Mouse (Mus musculus): ENCODE data around the gene Lpcat2. TPM values are rescaled to one million over a fixed set of nuclear protein-coding genes. Genes with fewer than 3 reads are reported as not detected.

Lpcat2 gene
- polyA plus RNA-seq (2012; rRNA removed; ENCODE audit: low replicate concordance), result 0.82 and 7.5 TPM in 2 replicates

GRCm38 (mm10) chr8:92855171-92855894, at the start of gene Lpcat2:
Gene Lpcat2 (plus strand): TSS chr8:92855339.

DNA sequence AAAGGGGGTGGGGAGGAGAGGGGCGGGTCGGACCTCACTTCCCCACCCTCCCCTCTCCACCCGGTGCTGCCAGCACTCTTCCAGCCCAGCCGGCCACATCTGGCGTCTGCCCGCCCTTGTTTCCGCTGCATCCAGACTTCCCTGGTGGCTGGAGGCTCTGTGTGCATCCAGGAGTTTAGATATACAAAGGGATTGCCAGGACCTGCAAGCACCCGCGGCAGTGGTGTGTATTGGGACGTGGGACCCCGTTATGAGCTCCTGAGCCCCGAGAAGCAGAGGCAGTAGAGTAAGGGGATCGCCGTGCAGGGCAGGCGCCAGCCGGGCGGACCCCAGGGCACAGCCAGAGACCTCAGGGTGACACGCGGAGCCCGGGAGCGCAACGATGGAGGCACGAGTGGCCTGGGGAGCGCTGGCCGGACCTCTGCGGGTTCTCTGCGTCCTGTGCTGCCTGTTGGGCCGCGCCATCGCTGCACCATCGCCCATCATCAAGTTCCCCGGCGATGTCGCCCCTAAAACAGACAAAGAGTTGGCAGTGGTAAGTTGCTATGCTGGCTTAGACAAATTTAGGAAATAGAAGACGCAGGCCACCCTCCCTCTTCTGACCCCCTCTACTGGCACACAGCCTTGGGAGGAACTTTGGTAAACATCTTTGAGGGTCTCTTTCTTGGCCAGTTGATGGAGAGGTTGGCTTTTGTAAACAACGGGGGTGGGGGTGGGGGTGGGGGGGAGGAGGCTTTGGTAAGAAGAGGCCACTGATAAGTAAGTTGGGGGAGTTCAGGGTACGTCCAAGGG, 27.7 kb upstream of the Lpcat2 start, which contains the start of gene Mmp2:
Gene Mmp2 (plus strand): TSS at position 49 of the 792 bp plus-strand sequence.

GRCm38 (mm10) chr8:92901107-92901506, 46.0 kb downstream of the Lpcat2 start, which contains the start of gene Capns2:
Gene Capns2 (plus strand): TSS chr8:92901407.

GRCm38 (mm10) chr8:92959779-92960178, 104.6 kb downstream of the Lpcat2 start, which contains the start of gene Slc6a2:
Gene Slc6a2 (plus strand): TSS chr8:92960079.

Other genes starting within 250 kb of the Lpcat2 start
- not detected in 2 replicates for gene Irx6, start 181.1 kb upstream of the Lpcat2 start, polyA plus RNA-seq (2012; rRNA removed; ENCODE audit: low replicate concordance)
- 156 and 624 TPM in 2 replicates for gene Mmp2, start 28.0 kb upstream of the Lpcat2 start, polyA plus RNA-seq (2012; rRNA removed; ENCODE audit: low replicate concordance)
- 0.49 TPM in 1 of 2 replicates, not detected in the other for gene Capns2, start 46.1 kb downstream of the Lpcat2 start, polyA plus RNA-seq (2012; rRNA removed; ENCODE audit: low replicate concordance)
- gene Slc6a2, start 104.7 kb downstream of the Lpcat2 start, polyA plus RNA-seq (2012; rRNA removed; ENCODE audit: low replicate concordance), result 0.44 and 33.1 TPM in 2 replicates
- not detected in 2 replicates for gene Ces1a, start 192.9 kb downstream of the Lpcat2 start, polyA plus RNA-seq (2012; rRNA removed; ENCODE audit: low replicate concordance)
- gene Ces1b, start 224.7 kb downstream of the Lpcat2 start, polyA plus RNA-seq (2012; rRNA removed; ENCODE audit: low replicate concordance), result not detected in 2 replicates